Mouse (Mus musculus): ENCODE measurements around the gene F2rl3. TPM values are rescaled to one million over a fixed set of nuclear protein-coding genes. Genes with fewer than 3 reads are reported as not detected.
A peak's percentile ranks its signal among the peaks of the same experiment; 100 is the strongest.

The F2rl3 gene
- total RNA-seq (2021): 1 to 10 TPM in 1 of 2 experiments, under 1 TPM in 1; 0.99 to 1.3 TPM
- long read RNA-seq, experiment 1, partial matches to known transcripts: 0 of 1 reads
- long read RNA-seq, experiment 1, other reads (novel, unspliced or antisense): 0 of 1 reads
- long read RNA-seq, experiment 2: 0 reads

- DNase-seq: no peak
These were observed at the start of gene F2rl3 for GRCm38 (mm10) chr8:72761322-72762051. Gene F2rl3 (plus strand): TSS chr8:72761880.

GRCm38 (mm10) chr8:72712569-72712968, 49.1 kb upstream of the F2rl3 start:
- intact Hi-C loops (cut with DNase I): no loop called here
- no peak for DNase-seq

More at GRCm38 (mm10) chr8:72761322-72762051, at the start of gene F2rl3:
- intact Hi-C loops (cut with DNase I): no loop called here

- no peak for DNase-seq
These were observed 45.1 kb upstream of the F2rl3 start for GRCm38 (mm10) chr8:72716594-72716993.

GRCm38 (mm10) chr8:72720541-72720940, 41.1 kb upstream of the F2rl3 start:
- no peak for DNase-seq
- intact Hi-C loops (cut with DNase I): loop anchor here (10.0 kb wide), 1 partner anchor 236 kb away; no protein-coding TSS in a partner anchor

More at GRCm38 (mm10) chr8:72716594-72716993, 45.1 kb upstream of the F2rl3 start:
- intact Hi-C loops (cut with DNase I): no loop called here

- intact Hi-C loops (cut with DNase I): loop anchor here (10.0 kb wide), 1 partner anchor 238 kb away; no protein-coding TSS in a partner anchor
- peak; percentile 94 to 95 for DNase-seq
These were observed 38.7 kb upstream of the F2rl3 start, which contains the start of gene Sin3b for GRCm38 (mm10) chr8:72722769-72723650. Gene Sin3b (plus strand): TSS chr8:72723285.

GRCm38 (mm10) chr8:72723651-72724001, 38.1 kb upstream of the F2rl3 start:
- DNase-seq: no peak
- intact Hi-C loops (cut with DNase I): loop anchor here (10.0 kb wide), 1 partner anchor 239 kb away; no protein-coding TSS in a partner anchor

GRCm38 (mm10) chr8:72728636-72729035, 33.0 kb upstream of the F2rl3 start:
- intact Hi-C loops (cut with DNase I): loop anchor here (10.0 kb wide), 1 partner anchor 244 kb away; no protein-coding TSS in a partner anchor
- DNase-seq: no peak

- no peak for DNase-seq
- intact Hi-C loops (cut with DNase I): no loop called here
These were observed 26.7 kb upstream of the F2rl3 start for GRCm38 (mm10) chr8:72735001-72735400.

GRCm38 (mm10) chr8:72736868-72737267, 24.8 kb upstream of the F2rl3 start:
- intact Hi-C loops (cut with DNase I): no loop called here
- no peak for DNase-seq

GRCm38 (mm10) chr8:72746061-72746460, 15.6 kb upstream of the F2rl3 start:
- intact Hi-C loops (cut with DNase I): loop anchor here (1.0 kb wide), 1 partner anchor 66 kb away; no protein-coding TSS in a partner anchor
- no peak for DNase-seq

GRCm38 (mm10) chr8:72749846-72750245, 11.8 kb upstream of the F2rl3 start:
- intact Hi-C loops (cut with DNase I): no loop called here
- no peak for DNase-seq

GRCm38 (mm10) chr8:72750266-72750665, 11.4 kb upstream of the F2rl3 start:
- DNase-seq: peak in 1 of 2 experiments; percentile 6
- intact Hi-C loops (cut with DNase I): no loop called here

- intact Hi-C loops (cut with DNase I): no loop called here
- peak in 1 of 2 experiments; percentile 6 for DNase-seq
These were observed 10.6 kb upstream of the F2rl3 start for GRCm38 (mm10) chr8:72751126-72751525.

- peak in 1 of 2 experiments; percentile 6 for DNase-seq
- intact Hi-C loops (cut with DNase I): no loop called here
These were observed 9.4 kb upstream of the F2rl3 start for GRCm38 (mm10) chr8:72752289-72752688.

- intact Hi-C loops (cut with DNase I): no loop called here
- no peak for DNase-seq
These were observed 8.5 kb upstream of the F2rl3 start for GRCm38 (mm10) chr8:72753165-72753564.

- DNase-seq: no peak
- intact Hi-C loops (cut with DNase I): no loop called here
These were observed 7.9 kb upstream of the F2rl3 start for GRCm38 (mm10) chr8:72753781-72754180.

- intact Hi-C loops (cut with DNase I): no loop called here
- DNase-seq: no peak
These were observed 5.6 kb upstream of the F2rl3 start for GRCm38 (mm10) chr8:72756031-72756430.

- intact Hi-C loops (cut with DNase I): no loop called here
- DNase-seq: no peak
These were observed 4.8 kb upstream of the F2rl3 start for GRCm38 (mm10) chr8:72756771-72757390.

- intact Hi-C loops (cut with DNase I): no loop called here
- no peak for DNase-seq
These were observed 4.1 kb upstream of the F2rl3 start for GRCm38 (mm10) chr8:72757426-72758195.

- no peak for DNase-seq
- intact Hi-C loops (cut with DNase I): no loop called here
These were observed 3.4 kb upstream of the F2rl3 start for GRCm38 (mm10) chr8:72758310-72758709.
